Mouse (Mus musculus) left cerebral cortex, adult 18-20 months (tissue): ENCODE results near the gene Kcnk1. TPM values are rescaled to one million over a fixed set of nuclear protein-coding genes. Genes with fewer than 3 reads are reported as not detected.

ENCODE experiments used
- DNase-seq, 2 experiments: peaks; one replicate each; pipeline ENCODE4 v3.0.0; 2021 to 2022; ENCODE audit warnings: low spot score in 2 of 2, mixed read lengths in 1 of 2
- total RNA-seq, 2 experiments: library from RNA; stranded (reverse); gene quantifications; 2 replicates each; pipeline ENCODE4 v1.2.3; 2021

Kcnk1 gene
- total RNA-seq, 2 experiments from 2014 or later: 86.5 to 87.8 TPM

DNA sequence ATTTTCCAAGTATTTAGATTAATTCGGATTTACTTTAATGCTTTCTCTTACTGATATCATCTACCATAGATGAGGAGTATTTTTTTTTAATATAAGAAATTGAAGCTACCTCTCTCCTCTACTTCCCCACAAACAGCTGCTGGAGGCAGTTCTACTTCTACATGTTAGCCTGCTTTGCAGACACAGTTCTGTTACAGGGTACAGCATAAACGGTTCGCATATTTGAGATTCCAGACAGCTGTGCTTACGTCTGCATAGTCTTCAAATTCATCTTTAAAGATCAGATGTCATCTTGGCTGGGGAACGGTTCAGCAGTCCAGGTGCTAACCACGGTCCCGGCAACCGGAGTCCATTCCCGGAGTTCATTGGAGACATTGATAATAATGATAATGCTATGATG is 1.3 kb upstream of the Kcnk1 start:
- no peak for DNase-seq

DNA sequence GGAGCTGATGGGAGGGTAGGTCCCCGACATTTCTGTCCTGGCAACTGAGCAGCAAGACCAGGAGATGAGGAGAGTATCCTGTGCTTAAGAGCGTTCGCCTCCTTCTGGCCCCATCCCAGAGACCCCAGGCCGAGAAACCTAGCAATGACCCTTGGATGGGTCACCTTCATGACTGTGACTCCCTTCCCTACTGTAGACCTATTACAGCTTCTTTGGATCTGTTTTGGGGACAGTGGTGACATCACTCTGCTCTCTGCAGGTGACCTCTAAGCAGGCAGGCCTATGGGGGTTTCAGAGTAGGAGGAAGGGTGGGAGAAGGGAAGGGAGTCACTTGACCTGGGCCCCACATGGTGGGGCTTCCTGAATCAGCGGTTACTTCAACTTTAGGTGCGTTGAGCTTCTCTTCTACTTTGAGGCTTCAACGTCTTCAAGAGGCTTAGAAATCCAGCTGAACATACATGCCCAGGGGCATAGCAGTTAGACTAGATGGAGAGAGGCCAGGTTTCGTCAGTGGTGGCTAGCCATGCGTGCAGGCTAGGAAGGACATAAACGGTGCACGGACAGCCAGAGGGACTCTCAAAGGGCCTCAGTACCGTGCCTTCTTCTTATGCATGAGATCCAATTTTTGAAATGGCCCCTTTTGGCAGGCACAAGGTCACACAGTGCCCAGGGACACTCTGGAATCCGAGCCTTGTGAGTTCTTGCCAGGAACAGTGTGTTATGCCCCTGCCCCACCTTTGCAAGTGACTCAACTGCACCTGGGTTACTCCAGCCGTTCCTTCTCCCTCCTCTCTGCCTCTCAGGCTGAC is 1.3 kb downstream of the Kcnk1 start:
- DNase-seq: no peak

DNA sequence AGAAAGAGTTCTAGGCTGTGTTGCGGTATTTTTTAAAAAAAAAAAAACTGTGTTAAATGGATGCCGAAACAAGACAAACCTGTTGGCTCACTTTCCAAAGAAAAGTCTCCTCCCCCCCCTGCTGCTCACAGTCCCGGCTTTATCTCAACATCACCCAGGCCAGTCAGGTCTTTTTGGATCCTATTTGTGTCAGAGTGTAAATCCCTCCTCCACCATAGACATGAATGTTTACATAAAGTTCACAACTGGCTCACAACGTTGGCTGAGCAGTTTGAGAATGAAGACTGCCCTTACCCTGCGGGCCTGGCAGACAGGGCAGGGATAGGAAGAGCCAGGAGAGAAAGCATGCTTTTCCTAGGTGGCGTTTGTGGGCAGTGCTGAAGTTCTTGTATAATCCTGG is 2.0 kb downstream of the Kcnk1 start:
- no peak for DNase-seq

DNA sequence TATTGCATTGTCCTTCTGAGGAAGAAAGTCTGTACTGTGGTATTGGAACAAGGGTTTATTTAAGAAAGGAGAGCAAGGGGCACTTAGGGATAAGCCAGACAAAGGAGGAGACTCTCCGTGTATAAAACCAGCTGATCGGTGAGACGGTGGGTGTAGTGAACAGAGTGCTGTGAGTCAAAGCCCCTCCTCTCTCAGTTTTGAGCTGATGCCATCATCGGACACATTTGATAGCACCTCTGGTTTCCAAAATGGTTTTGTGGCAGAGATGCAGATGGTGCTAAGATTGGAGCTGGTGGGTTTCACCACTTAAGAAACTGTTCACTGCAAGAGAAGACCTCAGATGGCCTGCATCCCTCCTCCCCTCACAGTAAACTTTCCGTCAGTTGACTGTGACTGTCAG is 2.6 kb downstream of the Kcnk1 start:
- no peak for DNase-seq

DNA sequence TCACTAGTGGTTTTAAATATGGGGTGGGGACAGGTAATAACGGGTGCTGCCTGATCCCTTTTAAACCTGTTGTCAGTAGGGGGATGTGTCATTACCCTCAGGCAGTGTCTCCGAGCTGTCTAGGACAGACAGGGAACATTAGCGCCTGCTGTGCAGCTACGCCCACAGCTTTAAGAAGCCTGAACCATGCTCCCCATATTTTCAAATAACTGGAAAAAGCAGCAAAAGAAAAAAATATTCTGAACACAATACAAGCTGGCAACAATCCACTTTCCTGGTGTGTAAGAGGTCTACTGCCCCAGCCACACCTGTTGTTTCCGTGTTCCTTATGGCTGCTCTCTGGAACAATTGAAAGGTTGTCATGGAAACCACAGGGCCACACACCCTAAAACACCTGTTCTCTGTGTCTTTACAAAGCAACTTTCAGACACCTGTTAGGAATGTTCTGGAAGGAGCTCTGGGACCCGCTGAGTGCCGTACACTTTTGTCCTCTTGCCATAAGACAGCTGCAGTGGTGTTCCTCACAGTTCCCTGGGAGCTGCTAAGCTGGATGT is 4.9 kb downstream of the Kcnk1 start:
- DNase-seq: no peak

DNA sequence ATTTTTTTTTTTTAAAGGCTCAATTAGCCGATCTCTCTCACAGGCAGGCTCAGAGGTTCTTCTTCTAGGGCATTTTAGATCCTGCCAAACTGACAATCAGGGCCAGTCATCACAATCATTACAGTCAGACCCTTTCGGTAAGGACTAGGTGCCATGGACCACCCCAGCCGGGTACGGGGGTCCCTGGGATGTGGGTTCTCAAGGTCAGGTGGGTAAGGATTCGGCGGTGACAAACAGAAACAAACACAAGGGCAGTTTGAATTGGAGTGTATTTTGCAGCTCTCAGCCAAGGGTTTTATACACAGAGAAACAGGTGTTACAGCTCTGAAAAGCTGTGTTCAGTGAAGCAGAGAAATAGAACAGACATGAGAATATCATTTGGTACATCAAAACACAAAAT is 8.6 kb downstream of the Kcnk1 start:
- DNase-seq: no peak

DNA sequence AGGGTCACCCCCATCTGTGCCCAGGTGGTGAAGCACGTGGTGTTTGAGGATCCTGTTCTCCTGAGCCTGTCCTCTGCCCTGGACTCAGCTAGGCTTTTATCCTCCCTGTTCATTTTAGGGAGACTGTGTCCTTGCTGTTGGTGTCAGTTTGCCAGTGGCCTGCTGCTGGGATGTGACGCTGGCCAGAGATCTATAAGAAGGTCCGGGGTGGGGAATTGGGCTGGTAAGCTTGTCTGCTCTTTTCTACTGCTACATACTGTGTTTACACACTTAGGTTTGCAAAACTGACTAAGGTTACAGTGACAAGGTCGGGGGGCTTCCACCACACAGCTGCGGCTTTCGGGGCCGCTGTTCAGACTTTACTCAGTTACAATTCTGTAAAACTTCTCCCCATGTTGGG is 10.0 kb downstream of the Kcnk1 start:
- DNase-seq: no peak

DNA sequence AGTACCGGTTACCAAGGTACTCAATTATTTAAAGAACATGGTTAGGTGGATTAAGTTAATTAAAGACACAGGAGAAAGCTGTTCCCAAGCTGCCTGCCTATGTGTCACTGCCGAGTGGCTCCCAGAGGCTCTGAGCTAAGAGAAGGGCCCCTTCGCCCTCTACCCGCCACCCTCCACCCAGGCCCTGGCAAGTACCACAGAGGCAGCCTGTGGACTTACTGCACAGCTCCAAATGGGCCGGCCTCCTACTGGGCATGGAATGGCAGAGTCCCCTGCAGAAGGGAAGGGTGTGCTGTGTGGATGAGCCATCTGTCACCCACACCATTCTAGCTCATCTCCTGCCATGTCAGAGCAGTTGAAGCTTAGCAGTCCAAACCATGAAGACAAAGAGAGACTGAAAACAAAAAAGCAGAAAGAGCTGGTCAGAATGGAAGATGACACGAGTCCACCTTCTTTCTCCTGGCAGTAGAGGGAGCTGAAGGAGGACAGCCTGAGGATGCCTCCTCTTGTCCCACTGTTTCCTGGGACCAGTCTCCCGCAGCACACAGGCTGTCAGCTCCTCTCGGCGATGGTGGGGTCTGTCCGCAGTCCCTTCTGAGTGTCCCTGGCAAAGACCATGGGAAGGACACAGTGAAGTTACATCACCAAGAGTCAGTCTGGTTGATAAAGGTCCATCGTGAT is 11.5 kb downstream of the Kcnk1 start:
- DNase-seq: peak in 1 of 2 experiments; percentile 52

DNA sequence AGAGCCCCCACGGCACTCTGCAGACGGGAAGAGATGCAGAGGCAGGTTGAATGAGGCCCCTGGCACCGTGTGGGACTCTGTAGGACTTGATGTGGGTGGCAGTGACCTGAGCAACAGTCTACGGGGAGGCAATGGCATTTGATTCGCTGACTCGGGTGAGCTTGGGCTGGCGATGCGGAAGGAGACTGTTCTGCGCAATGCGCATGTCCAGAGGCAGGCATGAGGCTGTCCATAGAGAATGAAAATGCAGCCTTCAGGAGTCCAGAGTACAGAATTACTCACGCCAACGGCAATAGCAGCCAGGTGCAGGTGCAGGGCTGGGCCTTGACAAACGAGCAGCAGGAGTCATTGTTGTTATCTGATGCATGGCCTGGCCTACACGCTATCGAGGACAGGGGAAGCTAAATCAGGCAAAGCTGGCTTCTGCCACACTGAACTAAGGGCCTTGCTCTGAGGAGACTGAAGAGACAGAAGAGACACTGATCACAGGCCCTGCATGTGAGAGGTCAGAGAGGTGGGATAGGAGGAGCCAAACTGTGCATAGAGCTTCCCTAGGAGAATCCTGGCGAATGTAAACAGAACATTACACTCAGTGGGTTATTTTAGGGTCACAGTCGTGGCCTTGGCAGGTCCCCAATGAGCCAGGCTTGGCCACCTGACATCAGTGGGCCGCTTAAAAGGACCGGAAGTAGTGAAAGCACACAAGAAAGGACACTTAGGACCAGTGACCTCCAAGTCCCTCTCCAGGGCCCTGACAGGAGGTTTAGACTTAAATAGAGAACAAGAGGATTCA is 12.8 kb downstream of the Kcnk1 start:
- DNase-seq: no peak

DNA sequence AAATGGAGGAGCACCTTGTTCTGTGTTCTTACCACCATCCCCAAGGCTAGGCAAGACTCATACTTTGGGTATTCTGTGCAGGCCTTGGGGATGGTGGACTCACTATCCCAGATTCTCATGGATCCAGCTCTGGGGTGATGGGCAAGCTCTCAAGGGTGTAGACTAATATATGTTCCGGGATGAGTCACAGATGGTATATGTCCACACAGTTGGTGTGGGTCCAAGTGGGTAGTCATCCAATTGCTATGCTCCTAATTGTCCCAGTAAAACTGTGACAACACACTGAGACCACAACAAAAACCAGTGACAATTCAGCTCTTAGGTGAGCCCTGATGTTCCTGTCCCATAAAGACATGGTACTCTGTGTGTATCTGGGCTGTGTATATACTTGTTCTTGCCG is 14.0 kb downstream of the Kcnk1 start:
- DNase-seq: no peak

DNA sequence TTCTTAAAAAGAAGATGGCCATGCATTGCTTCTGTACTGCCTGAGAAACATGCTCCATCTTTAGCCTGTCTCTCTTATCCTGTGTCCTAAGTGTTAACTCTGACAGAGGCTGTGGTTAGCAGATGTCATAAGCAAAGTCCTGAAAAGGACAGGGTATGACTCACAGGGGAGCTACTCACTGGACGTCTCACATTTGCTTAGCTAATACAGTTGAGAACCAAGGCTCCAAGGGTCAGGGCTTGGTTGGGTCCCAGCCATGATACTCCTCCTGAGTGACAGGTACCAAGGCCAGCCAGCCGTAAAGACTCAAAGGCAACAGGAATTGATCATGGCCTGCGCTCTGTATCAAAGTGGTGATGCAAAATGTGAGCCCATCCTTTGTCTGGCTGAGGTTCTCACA is 15.9 kb downstream of the Kcnk1 start:
- DNase-seq: no peak

DNA sequence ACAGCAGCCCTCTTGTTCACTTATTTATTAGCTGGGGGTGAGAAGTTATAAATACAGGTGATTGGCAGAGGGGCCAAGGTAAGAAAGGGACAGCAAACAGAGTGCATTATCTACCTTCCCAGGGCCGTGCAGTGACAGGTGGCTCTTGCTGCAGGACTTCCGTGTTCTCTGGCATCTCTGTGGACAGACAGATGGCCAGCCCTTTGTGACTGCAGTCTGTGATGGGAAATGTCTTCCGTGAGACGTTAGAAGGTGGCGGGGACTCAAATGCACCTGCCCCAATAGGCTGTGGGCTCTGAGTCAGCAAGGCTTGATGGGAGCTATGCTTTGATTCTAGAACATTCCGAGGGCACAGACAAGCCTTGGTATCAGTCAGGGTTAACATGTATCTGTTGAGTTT is 17.4 kb downstream of the Kcnk1 start:
- no peak for DNase-seq

DNA sequence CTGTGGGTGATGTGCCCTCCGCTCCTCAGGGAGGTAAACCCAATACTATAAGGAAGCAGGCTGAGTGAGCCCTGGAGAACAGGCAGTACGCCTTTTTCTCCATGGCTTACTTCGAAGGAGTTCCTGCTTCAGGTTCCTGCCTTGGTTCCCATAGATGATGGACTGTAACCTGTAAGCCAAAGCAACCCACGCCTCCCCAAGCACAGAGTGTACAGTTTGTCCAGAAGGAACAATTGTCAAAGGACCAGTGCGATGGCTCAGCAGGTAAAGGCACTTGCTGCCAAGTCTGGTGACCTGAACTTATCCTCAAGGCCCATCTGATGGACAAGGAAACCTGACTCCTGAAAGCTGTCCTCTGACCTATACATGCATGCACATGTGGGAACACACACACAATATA is 18.7 kb downstream of the Kcnk1 start:
- no peak for DNase-seq

DNA sequence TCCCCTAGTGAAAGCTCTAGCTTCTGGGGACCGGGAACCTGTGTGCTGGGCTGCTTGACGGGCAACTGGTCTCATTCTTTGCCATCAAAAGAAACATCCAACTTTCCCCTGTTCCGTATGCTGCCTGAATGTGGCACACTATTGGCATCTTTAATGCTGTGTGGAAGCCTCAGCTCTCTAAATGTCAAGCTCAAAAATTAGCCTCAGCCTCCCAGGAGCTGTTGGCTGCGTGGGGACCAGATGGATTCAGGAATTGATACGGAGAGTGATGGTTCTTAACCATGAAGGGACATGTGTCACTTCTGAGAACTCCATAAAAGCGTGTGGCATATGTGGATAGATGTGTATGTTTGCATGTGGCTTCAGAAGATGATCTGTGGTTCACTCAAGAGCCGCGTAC is 27.0 kb downstream of the Kcnk1 start:
- DNase-seq: no peak

DNA sequence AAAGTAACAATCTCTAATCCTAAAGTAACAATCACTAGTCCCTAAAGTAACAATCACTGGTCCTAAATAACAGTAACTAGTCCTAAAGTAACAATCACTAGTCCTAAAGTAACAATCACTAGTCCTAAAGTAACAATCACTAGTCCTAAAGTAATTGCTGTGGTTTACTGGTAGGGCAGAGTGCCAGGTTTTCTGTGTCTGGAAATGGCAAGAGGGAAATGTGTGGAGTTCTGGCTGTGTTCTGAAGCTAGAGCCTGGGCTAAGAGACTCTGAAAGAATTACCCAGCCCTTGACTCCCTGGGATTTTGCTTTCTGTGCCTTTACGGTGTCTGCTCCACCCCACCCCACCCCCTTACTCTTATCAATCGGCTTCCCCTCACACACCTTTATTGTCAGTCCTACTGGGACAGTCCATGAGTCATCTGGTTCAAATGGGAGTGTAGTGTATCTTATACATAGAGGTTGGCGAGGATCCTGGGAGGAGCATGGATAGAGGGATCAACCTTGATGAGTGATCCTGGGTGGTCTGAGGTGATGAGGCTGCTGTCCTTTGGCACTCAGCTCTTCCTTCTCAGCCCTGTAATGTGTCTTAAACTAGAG is 28.8 kb downstream of the Kcnk1 start:
- DNase-seq: no peak

DNA sequence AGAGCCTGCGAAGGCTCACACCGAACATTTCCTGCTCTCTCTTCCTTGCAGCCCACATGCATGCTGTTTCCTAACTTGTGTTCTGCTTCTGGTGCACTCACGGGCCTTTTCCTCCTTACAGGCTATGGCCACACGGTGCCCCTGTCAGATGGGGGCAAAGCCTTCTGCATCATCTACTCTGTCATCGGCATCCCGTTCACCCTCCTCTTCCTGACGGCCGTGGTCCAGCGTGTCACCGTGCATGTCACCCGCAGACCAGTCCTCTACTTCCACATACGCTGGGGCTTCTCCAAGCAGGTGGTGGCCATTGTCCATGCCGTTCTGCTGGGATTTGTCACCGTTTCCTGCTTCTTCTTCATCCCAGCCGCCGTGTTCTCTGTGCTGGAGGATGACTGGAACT is 29.9 kb downstream of the Kcnk1 start:
- no peak for DNase-seq

DNA sequence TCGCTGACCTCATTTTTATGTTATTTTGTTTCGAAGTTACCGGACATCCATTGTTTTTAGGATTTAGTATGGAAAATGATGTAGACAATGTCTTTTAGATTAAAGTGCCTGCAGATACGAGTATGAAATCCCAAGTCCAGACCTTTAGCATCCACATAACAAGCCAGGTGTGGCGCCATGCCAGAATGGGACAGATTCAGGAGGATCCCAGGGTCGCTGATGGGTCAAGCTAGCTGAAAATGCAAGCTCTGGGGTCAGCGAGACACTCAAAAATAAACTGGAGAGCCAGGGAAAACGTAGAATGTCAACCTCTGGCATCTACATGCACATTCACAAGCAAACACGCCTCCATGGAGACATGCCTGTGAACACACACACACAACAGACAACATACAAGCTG is 31.2 kb downstream of the Kcnk1 start:
- DNase-seq: no peak

DNA sequence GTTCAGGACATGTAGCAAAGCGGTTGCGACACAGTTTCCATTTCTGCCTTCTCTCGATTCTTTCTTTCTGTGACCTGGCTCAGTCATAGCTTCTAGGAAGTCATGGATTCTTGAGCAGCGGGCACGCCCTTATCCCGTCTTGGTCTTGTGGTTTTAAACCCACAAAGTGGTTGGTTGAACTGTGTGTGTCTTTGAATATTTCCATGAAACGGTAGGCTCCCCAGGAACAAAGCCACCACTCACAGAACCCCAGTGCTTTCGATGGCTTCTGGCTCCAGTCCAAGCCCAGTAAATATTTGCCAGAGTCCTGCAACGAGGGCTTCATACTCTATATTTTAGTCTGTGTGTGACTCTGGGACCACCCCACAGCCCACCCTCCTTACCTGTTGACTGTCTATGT is 31.6 kb downstream of the Kcnk1 start:
- DNase-seq: no peak

DNA sequence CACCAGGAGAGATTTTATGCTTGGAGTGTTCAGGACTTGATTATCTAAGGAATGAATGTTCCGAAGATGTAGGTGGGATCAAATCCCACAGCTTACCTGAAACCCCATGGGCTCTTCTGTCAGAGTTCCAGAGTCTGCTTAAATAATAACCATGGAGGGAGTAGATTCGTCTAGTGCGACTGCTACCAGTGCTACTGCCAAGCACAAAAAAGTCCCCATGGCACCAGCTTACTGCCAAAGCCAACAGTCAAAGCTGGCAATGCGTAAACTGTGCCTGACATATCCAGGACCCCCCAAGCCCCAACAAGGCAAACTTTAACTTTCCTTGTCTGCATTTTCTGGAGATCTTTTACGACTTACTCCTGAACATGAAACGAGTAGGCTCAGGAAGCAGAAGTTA is 32.5 kb downstream of the Kcnk1 start:
- no peak for DNase-seq

DNA sequence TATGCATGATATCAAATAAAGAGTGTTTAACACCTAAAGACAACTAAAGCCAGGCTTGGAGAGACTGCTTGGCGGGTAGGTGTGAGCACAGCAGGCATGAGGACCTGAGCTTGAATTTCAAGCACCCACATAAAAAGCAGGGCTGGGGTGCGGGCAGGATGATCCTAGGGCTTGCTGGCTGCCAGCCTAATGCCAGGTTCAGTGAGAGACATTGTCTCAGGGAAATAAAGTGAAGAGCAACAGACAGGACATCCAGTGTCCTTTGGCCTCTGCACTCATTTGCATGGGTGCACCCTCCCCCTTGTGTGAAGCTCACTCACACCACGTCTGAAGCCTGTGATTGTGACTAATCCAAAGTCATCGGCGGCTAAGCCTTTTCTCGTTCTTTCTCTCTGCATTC is 34.0 kb downstream of the Kcnk1 start:
- no peak for DNase-seq

DNA sequence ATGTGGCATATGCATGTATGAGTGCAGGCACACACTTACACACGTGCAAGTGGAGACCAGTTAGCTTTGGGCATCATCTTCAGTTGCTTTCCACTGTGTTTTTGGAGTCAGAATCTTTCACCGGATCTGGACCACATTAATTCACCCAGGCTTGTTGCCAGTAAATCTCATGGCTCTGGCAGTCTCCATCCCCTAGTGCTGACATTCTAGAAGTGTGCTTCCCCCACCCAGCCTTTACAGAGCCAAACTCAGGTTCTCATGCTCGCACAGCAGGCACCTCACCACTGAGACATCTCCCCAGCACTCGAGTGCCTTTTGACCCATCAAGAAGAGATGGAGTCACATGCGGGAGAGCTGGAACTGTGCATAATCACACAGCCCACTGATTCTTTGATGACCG is 37.8 kb downstream of the Kcnk1 start:
- no peak for DNase-seq
